Mouse (Mus musculus) R1 (cell line): ENCODE results near the gene Ppm1k.

Experiments
- DNase-seq: peaks from one replicate; pipeline ENCODE4 v3.0.0-alpha.2; 2018; ENCODE audit warnings: low read depth, low spot score

The Ppm1k gene

DNA sequence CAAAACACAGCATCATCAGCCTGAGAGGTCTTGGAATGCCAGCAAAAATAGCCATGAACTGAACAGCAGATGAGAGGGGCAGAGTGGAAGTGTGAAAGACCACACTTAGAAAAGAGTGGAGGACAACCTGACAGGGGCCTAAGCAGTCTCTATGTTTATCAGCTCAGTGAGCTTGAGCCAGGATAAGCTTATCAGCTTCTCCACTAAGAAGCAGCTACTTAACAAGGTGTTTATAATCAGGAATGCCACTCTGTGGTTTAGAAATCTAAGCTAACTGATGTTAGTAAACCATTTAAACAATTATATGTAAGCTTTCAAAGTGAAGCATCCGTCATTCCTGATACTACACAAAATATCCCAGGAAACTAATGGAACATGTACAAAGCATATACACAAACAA lies 3.2 kb downstream of the Ppm1k start:
- no peak for DNase-seq

DNA sequence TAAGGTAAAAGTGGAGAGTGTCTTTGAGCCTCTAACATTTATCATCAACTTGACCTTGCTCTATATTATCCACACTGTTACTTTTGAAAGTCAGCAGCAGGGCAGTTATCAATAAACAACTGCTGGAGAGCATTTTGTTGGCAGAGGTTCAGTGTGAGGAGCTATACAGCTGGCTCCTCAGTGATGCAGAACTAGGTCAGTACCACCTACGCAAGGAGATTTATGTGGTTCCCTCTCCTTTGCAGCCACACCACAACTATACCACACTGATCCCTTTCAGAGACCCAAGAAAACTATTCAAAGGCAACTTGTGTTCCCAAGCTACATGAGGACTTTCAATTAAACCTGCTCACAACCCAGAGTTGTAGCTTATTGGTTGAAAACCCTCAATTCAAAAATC lies 3.8 kb downstream of the Ppm1k start:
- DNase-seq: no peak

GRCm38 (mm10) chr6:57531011-57531410 lies 4.3 kb downstream of the Ppm1k start:
- DNase-seq: no peak

DNA sequence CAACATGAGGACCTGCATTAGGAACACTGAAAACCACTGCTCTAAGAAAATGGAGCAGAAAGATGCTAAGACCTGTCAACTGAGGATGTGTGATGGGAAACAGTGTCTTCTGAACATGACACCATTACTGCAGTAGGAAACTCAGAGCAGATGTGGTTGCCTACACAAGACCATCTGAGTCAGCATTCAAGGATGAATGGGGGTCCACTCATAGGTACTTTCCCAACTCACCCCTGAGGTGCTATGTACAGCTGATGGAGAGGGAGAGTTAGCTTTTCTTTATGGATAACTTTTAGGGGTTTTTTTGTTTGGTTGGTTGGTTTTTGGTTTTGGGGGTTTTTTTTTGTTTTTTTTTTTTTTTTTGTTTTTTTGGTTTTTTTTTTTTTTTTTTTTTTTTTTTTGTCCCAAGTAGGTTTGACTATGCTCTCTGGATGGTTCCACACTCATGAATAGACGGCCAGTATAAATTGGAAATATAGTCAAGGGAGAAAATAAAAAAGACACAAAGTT lies 5.9 kb downstream of the Ppm1k start:
- no peak for DNase-seq

DNA sequence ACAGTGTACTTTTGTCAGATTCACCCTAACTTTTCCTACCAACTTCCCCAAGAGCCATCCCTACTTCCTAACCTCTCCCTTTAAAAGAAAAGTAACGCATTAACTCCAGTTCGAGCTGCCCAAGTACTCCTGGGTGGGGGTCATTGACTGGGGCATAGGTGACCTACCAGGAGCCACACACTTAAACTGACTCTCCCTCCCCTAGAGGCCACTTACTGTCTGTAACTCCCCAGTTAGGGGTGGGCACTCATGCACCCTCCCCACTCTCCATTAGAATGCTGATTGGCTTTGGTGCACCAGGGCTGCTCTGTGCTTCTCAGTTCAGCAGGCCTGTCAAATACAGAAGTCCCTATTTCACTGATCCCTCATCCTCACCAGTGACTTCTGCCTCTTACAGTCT lies 8.3 kb downstream of the Ppm1k start:
- no peak for DNase-seq

DNA sequence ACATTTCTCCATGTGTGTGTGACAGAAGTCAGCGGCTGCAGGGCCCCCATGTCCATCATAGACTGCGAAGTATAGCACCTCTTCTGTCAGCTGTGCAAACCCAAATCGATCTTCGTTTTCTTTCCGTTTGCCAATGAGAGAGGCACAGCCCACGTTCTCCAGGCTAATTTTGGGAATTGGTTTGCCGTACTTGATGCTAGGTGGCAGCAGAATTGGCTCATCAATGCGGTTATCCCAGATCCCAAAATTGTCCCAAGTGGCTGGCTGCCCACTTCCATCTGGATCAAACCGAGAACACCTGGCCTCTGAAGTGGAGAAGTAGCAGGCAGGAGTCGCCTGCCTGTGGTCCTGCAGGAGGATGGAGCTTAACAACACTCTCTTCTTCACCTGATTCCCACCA lies 10.5 kb downstream of the Ppm1k start:
- DNase-seq: no peak

DNA sequence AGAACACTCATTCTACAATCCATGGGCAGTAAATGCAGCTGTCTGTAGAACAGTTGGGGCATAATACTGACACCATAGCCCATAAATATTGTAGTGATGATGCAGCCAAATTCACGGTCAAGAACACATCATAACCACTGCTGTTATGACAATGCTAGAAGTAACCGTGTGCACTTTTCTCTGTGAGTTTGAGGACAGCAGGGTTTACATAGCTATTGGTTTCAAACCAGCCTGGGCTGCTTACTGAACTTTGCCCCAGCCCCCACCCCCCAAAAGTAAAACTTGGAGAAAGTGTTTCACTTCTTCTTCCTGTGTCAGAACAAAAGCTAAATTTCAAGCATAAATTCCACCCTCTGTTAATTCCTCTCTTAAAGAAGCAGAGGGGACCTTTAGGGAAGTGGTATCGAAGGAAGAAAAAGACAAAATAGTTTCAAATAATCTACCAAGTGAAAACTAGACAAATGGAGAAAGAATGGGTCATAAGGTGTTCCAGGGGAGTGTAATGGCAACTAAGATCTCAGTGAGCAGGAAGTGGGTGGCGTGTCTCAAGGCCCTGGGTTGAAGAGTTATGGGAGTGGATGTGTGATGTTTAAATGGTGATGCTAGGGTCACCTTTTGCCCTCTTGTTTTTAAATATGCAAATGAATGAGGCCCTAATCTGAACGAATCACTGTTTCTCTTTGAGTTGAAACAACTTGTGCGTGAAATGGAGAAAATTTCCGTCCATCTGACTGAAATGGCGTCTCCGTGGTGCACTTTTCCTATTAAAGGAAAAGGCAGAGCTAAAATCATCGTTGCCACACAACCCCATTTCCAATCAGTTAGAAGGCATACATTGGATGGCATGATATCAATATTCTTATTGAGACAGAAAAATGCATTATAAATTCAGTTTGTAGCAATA lies 14.3 kb downstream of the Ppm1k start:
- no peak for DNase-seq

DNA sequence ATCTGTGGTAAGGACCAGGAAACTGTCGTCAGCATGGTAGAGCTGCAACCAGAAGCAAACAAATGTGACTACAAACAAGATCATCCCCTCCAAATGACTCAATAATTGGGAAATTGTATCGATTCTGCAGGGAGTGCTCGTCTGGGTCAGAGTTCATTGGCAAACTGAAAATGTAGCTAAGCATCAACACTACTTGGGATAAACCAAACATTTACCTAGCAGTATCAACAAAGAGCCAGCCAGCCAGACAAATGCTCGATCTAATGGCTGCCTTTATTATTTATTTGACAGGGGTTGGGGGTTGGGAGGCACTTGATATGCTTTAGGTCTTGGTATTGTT lies 21.3 kb downstream of the Ppm1k start:
- no peak for DNase-seq

- no peak for DNase-seq
Observed at GRCm38 (mm10) chr6:57513351-57514034, 21.8 kb downstream of the Ppm1k start.

GRCm38 (mm10) chr6:57511899-57512298 lies 23.4 kb downstream of the Ppm1k start:
- DNase-seq: no peak

DNA sequence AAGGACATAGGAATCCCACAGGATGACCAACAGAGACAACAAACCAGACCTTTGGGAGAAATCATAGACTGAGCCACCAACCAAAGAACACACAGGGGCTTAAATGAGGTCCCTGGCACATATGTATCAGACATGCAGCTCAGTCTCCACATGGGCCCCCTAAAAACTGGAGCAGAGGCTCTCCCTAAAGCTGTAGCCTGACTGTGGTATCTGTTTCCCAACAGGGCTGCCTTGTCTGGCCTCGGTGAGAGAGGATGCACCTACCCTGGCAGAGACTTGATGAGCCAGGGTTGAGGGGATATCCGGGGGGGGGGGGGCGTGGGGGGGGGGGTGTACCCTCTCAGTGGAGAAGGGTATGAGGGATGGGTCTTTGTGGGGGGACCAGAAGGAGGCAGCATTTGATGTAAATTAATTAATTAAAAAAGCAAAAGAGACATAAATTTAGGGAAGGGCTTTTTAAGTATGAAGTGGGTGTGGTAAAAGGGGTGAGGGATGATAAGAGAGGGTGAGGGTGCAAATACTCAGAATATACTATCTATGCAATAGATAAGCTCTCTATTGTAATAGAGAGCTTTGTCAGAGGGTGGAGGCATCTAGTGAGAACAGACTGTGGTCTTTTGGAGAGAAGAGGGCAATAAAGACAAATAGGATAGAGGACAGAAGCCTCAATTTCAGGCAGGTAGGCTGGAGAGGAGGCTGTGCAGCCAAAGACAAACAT lies 31.4 kb downstream of the Ppm1k start:
- DNase-seq: no peak

- DNase-seq: no peak
Observed at GRCm38 (mm10) chr6:57499209-57499608, 36.1 kb downstream of the Ppm1k start.

DNA sequence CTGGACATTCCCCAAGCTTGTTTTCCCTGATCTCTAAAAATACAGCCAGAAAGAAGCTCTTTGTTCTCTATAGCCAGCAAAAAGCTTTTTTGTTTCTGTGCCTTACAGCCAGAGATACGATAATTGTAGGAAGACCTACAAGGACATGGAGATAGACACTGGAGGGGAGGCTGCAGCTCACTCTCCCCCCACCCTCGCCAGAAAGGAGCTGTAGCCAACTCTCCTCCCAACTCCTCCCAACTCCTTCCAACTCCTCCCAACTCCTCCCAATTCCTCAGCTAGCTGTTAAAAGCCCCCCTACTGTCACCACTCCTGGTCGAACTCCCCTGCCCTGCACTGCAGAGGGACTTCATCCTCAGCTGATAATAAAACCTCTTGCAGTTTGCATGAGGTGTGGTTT lies 67.1 kb downstream of the Ppm1k start:
- peak; percentile 1 for DNase-seq
